ENCODE assay signal across 8 mouse cellular contexts in the genomic region with DNA sequence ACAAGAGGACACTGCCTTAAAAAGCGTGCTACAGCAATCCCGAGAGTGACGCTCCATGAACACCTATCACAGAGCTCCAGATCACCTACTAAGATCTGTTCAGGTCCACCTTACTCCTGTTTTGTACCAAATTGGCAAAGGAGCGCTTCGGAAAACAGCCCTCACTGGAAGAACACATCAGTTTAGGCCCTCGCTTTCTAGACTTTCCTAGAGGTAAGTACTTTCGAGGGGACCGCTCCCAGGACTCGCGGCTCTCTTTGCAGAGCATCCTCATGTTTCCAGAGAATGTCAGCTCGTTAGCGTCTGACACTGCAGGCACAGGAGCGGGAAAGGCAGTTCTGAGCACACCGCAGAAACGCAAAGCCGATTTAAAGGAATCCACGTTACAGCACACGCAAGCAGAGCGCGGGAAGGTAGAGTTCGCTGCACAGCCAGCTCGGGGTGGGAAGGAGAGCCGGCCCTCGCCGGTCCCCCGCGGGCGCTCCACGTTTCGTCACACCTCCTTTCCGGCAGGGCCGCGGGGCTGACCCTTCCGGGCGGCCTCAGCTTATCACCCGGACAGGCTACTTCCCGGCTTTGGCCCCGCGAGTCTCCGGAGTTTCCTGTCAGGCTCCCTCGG. TPM values are rescaled to one million over a fixed set of nuclear protein-coding genes. Genes with fewer than 3 reads are reported as not detected.
A peak's percentile ranks its signal among the peaks of the same experiment; 100 is the strongest.
DNase-seq lines count a peak whose midpoint lies in the region; ATAC-seq and TF ChIP-seq lines count a peak whose summit lies in the region.

A gene (plus strand): TSS at position 51 of the 619 bp plus-strand sequence.

- TF ChIP-seq CTCF in brain, embryonic 14.5 days (IDR thresholded peaks at IDR 0.05; ENCODE audit: borderline replicate concordance, extremely low read depth, insufficient read depth, insufficient read length), result no peak
- TF ChIP-seq CTCF in intestine, postnatal 0 days (IDR thresholded peaks at IDR 0.05; ENCODE audit: low read depth), result no peak

- H3K27ac ChIP-seq in intestine, postnatal 0 days (ENCODE audit: low read depth, low read length), result peak within 1 kb of the TSS; percentile 74

- H3K4me1 ChIP-seq in megakaryocyte, embryonic 14.5 days, result peaks cover 22% of the 10 kb centered on the region
- H3K4me1 ChIP-seq in intestine, postnatal 0 days (replicated peaks; ENCODE audit: control insufficient read depth, insufficient read depth, low read length), result no peaks in the 10 kb centered on the region

- H3K9ac ChIP-seq in intestine, postnatal 0 days (ENCODE audit: low read depth, low read length), result peak within 1 kb of the TSS; percentile 91

- peak within 1 kb of the TSS; percentile 95 for H3K4me2 ChIP-seq in intestine, postnatal 0 days (replicated peaks; ENCODE audit: low read depth)

- WGBS in intestine, postnatal 0 days, result 2% methylated on average over 40 of the region's 41 CpGs

- DNase-seq in brain, embryonic 14.5 days (ENCODE audit: low read depth), result no peak
- DNase-seq in gastrocnemius, postnatal 4 days (ENCODE audit: low spot score in 2 of 2), result no peak
- no peak for DNase-seq in cerebellum, adult 9-11 months
- no peak for DNase-seq in kidney, adult 18-20 months

- H3K4me3 ChIP-seq in megakaryocyte, embryonic 14.5 days (replicated peaks), result peak within 1 kb of the TSS; percentile 98
- H3K4me3 ChIP-seq in intestine, postnatal 0 days (ENCODE audit: low read depth, low read length), result peak within 1 kb of the TSS; percentile 95

- H3K9me3 ChIP-seq in megakaryocyte, embryonic 14.5 days, result no peaks in the 10 kb centered on the region
- no peaks in the 10 kb centered on the region for H3K9me3 ChIP-seq in intestine, postnatal 0 days (ENCODE audit: control insufficient read depth)

- no peaks in the 10 kb centered on the region for H3K27me3 ChIP-seq in megakaryocyte, embryonic 14.5 days (replicated peaks)
- H3K27me3 ChIP-seq in intestine, postnatal 0 days (replicated peaks; ENCODE audit: control insufficient read depth, insufficient read depth, low read length), result no peaks in the 10 kb centered on the region

- no peaks in the 10 kb centered on the region for H3K36me3 ChIP-seq in megakaryocyte, embryonic 14.5 days (replicated peaks; ENCODE audit: low read length)
- no peaks in the 10 kb centered on the region for H3K36me3 ChIP-seq in intestine, postnatal 0 days (ENCODE audit: control insufficient read depth, insufficient read depth)

- no peak for TF ChIP-seq POLR2A in brain, embryonic 14.5 days (IDR thresholded peaks at IDR 0.05; ENCODE audit: borderline replicate concordance, extremely low read depth, insufficient read depth, insufficient read length, poor library complexity, severe bottlenecking)

- ATAC-seq in megakaryocyte, adult 5-6 weeks (ENCODE audit: poor library complexity, severe bottlenecking), result no peak; the same call in 1 of the 2 replicates
- ATAC-seq in intestine, postnatal 0 days, result peak; percentile 52
- ATAC-seq in megakaryocyte-erythroid progenitor cell, adult 5-6 weeks (replicated peaks; ENCODE audit: low FRiP score, low TSS enrichment, poor library complexity, severe bottlenecking), result 0 out of 2 replicates have a peak, but pooled peaks have one; percentile 1

RNA-seq across cellular contexts. Expression of the gene that starts here (rescaled TPM):
- 0.94 and 2.2 TPM in 2 replicates for polyA plus RNA-seq in megakaryocyte, embryonic 14.5 days (2012; ENCODE audit: insufficient read depth, low replicate concordance)
- 4.7 and 7.8 TPM in 2 replicates for total RNA-seq in megakaryocyte, adult 5-6 weeks (2015)
- total RNA-seq in megakaryocyte, adult 5-6 weeks (2017), result 4.7 and 7.1 TPM in 2 replicates
- 9.9 and 14.9 TPM in 2 replicates for polyA plus RNA-seq in brain, embryonic 14.5 days (2012; rRNA removed)
- 10 to 100 TPM; 28.4 to 31.9 TPM for total RNA-seq in gastrocnemius, postnatal 4 days (2021)
- 12.6 and 13.6 TPM in 2 replicates for polyA plus RNA-seq in intestine, postnatal 0 days (2015; fragmentation: Nextera tagmentation; extraction: Ambion mirVana)
- total RNA-seq in megakaryocyte-erythroid progenitor cell, adult 5-6 weeks (2014; fragmentation: Nextera tagmentation), result 12.5 and 15.2 TPM in 2 replicates
- 13.1 and 20.7 TPM in 2 replicates for total RNA-seq in megakaryocyte-erythroid progenitor cell, adult 5-6 weeks (2017)
